Mouse (Mus musculus) limb, embryonic 15.5 days (tissue): Measurements from ENCODE around the gene Paqr7. TPM values are rescaled to one million over a fixed set of nuclear protein-coding genes. Genes with fewer than 3 reads are reported as not detected.
A peak's percentile ranks its signal among the peaks of the same experiment; 100 is the strongest.
"Not testable (repeated sequence)": the region's sequence is repeated elsewhere in the genome, so short reads cannot be mapped to it uniquely, and the experiment has no call there.

ENCODE experiments used
- ATAC-seq: fragments of 200-750 bp; cut with Nextera tagmentation; 2 replicates; pipeline ENCODE4 v1.8.0; 2017; ENCODE audit warnings: low read depth, moderate TSS enrichment; ENCODE audit not compliant: insufficient number of reproducible peaks, low FRiP score, low TSS enrichment
- H3K27ac ChIP-seq: fragments of 300-500 bp; sonication (generic); 2 replicates; pipeline ENCODE4 v1.5.1; 2015; ENCODE audit warnings: moderate library complexity, mild to moderate bottlenecking, inconsistent platforms
- H3K27me3 ChIP-seq: fragments of 300-500 bp; sonication (generic); 2 replicates; pipeline ENCODE4 v1.6.1; 2015; ENCODE audit warnings: inconsistent platforms
- H3K36me3 ChIP-seq: fragments of 300-500 bp; sonication (generic); 2 replicates; pipeline ENCODE4 v1.6.1; 2015; ENCODE audit warnings: inconsistent platforms
- H3K4me1 ChIP-seq: fragments of 300-500 bp; sonication (generic); 2 replicates; pipeline ENCODE4 v1.6.1; 2015; ENCODE audit warnings: inconsistent platforms
- H3K4me2 ChIP-seq: fragments of 300-500 bp; sonication (generic); 2 replicates; pipeline ENCODE4 v1.6.1; 2015; ENCODE audit warnings: mild to moderate bottlenecking, inconsistent platforms
- H3K4me3 ChIP-seq: fragments of 300-500 bp; sonication (generic); 2 replicates; pipeline ENCODE4 v1.5.1; 2015; ENCODE audit warnings: mild to moderate bottlenecking, inconsistent platforms
- H3K9ac ChIP-seq: fragments of 300-500 bp; sonication (generic); 2 replicates; pipeline ENCODE4 v1.6.1; 2015; ENCODE audit warnings: inconsistent platforms
- H3K9me3 ChIP-seq: fragments of 300-500 bp; sonication (generic); 2 replicates; pipeline ENCODE4 v1.6.1; 2016; ENCODE audit warnings: inconsistent platforms
- WGBS: fragments of 180-500 bp; shearing (Covaris S2); methylation state at CpG from one replicate; pipeline ENCODE4 v1.1.7; 2015; 5-methylcytosine and 5-hydroxymethylcytosine counted together
- polyA plus RNA-seq: library from polyadenylated mRNA; unstranded; fragments of >200 nt; fragmentation: Nextera tagmentation; extraction: Ambion mirVana; gene quantifications from 2 replicates; pipeline ENCODE4 v1.2.1, GENCODE M21; 2015

Paqr7 gene
- polyA plus RNA-seq, 1 experiment from 2014 or later = 6.3 TPM

GRCm38 (mm10) chr4:134491716-134492115 is 4.8 kb upstream of the Paqr7 start:
- Histone ChIP-seq H3K4me1 (peaks cover 18% of the 10 kb centered on the region), H3K9ac (no peak overlapping the region), H3K4me2 (no peak overlapping the region), H3K27me3 (no peaks in the 10 kb centered on the region), H3K27ac (no peak overlapping the region), H3K9me3 (no peaks in the 10 kb centered on the region), H3K4me3 (no peak overlapping the region), H3K36me3 (no peaks in the 10 kb centered on the region)
- ATAC-seq = no peak; the same call in 1 of the 2 replicates
- WGBS = 48% methylated on average over 6 of the region's 6 CpGs

DNA sequence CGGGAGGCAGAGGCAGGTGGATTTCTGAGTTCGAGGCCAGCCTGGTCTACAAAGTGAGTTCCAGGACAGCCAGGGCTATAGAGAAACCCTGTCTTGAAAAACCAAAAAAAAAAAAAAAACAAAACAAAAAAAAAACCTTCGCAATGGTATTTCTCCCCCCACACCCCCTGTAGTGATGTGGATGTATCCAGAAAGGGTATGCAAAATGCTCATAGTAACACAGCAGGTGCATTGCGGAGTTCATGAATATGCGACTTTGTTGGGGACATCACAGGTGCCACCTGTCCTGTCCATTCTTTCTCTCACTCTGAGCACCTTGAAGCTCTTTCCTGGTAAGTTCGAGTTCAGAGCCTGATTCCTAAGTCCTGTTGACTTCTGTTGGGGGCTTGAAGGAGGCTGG is 2.3 kb upstream of the Paqr7 start:
- ATAC-seq, H3K36me3 ChIP-seq, H3K27me3 ChIP-seq, H3K4me3 ChIP-seq, H3K9me3 ChIP-seq, H3K9ac ChIP-seq, H3K27ac ChIP-seq, H3K4me2 ChIP-seq: not testable (repeated sequence)
- peaks cover 33% of the 10 kb centered on the region for H3K4me1 ChIP-seq
- WGBS = 92% methylated on average over 6 of the region's 6 CpGs

GRCm38 (mm10) chr4:134494780-134495545 is 1.5 kb upstream of the Paqr7 start:
- Histone ChIP-seq H3K36me3 (no peaks in the 10 kb centered on the region), H3K9ac (no peak overlapping the region), H3K4me2 (no peak overlapping the region), H3K9me3 (no peaks in the 10 kb centered on the region), H3K27me3 (no peaks in the 10 kb centered on the region), H3K4me3 (no peak overlapping the region), H3K27ac (0 out of 2 replicates have a peak overlapping the region, but pooled peaks have one; percentile 3), H3K4me1 (peaks cover 33% of the 10 kb centered on the region)
- 55% methylated on average over 16 of the region's 16 CpGs for WGBS
- peak; percentile 12; the same call in 1 of the 2 replicates for ATAC-seq

DNA sequence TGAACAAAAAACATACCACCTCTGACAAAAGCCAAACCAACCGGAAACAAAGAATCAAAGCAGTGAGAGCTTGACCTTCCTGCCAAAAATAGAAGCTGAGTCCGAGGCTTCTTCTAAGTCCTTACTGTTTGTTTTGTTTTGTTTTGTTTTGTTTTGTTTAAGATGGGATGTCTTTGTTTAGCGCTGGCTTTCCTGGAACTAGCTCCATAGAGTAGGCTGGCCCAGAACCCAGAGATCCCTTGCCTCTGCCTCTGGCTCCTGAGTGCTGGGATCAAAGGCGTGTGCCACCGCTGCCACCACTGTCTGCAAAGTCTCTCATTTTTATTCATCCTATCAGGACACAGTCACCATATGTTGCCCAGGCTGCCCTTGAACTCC is 962 bp upstream of the Paqr7 start:
- H3K27me3 ChIP-seq = no peaks in the 10 kb centered on the region
- no peak for ATAC-seq
- no peaks in the 10 kb centered on the region for H3K36me3 ChIP-seq
- H3K9ac ChIP-seq = no peak overlapping the region
- 70% methylated on average over 5 of the region's 5 CpGs for WGBS
- H3K4me2 ChIP-seq = no peak overlapping the region
- no peak overlapping the region for H3K4me3 ChIP-seq
- no peaks in the 10 kb centered on the region for H3K9me3 ChIP-seq
- no peak overlapping the region for H3K27ac ChIP-seq
- H3K4me1 ChIP-seq = peaks cover 33% of the 10 kb centered on the region

- Histone ChIP-seq H3K27me3 (no peaks in the 10 kb centered on the region), H3K36me3 (no peaks in the 10 kb centered on the region), H3K9me3 (no peaks in the 10 kb centered on the region), H3K4me2 (peak overlapping the region; percentile 98), H3K4me1 (peaks cover 33% of the 10 kb centered on the region), H3K27ac (peak overlapping the region; percentile 61; the same call in 1 of the 2 replicates), H3K9ac (peak overlapping the region; percentile 44), H3K4me3 (peak overlapping the region; percentile 58)
- WGBS = 12% methylated on average over 6 of the region's 6 CpGs
- ATAC-seq = no peak
Measured at GRCm38 (mm10) chr4:134497223-134497622, 726 bp downstream of the Paqr7 start.

DNA sequence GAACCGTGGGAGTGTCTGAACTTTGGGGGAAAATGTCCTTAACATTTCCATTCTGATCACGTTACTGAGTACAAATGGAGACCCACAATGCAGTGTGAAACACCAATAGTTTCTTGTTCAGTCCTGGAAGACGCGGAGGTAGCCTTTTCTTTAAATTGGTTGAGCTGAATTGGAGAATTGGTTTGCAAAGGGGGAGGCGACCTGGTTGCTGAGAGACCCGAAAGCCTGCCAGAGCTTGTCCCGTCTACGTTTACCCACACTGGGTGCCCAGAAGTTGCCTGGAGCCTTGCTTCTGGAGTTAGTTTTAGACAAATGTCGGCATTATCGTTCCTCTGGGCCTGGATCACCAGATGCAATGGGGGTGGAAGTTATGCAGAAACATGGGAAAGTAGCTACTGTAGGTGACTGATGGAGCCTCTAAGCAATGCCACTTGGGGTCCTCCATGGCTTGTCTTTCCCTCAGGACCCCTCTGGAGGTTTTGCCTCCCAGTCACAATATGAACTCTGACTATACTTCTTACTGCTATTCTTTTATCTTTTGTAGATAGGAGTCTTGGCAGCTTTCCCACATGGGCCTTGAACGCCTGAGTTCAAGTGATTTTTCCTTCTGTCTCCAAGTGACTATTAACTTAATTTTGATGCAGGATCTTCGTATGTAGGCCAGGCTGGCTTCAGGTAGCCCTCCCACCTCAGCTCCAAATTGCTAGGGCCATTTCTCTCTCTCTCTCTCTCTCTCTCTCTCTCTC is 1.7 kb downstream of the Paqr7 start:
- H3K36me3 ChIP-seq = no peaks in the 10 kb centered on the region

DNA sequence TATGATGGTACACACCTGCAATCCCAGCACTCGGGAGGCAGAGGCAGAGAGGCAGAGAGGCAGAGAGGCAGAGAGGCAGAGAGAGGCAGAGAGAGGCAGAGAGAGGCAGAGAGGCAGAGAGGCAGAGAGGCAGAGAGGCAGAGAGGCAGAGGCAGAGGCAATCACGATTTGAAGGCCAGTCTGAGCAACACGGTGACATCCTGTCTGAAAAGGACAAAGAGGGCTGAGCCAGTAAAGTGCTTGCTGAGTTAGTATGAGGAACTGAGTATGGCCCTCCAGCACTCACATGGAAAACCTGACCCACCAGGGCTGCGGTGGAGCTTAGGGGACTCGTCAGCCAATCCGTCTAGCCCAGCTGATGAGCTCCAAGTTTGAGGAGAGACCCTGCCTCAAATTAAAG is 2.5 kb downstream of the Paqr7 start:
- H3K4me2 ChIP-seq, H3K36me3 ChIP-seq, H3K4me3 ChIP-seq, ATAC-seq, H3K27me3 ChIP-seq, H3K27ac ChIP-seq, H3K9ac ChIP-seq, H3K9me3 ChIP-seq: not testable (repeated sequence)
- peaks cover 33% of the 10 kb centered on the region for H3K4me1 ChIP-seq
- WGBS = 84% methylated on average over 6 of the region's 6 CpGs

More for the DNA sequence above, 1.7 kb downstream of the Paqr7 start:
- Histone ChIP-seq H3K4me3 (no peak overlapping the region), H3K9ac (no peak overlapping the region), H3K27me3 (no peaks in the 10 kb centered on the region), H3K4me1 (peaks cover 33% of the 10 kb centered on the region), H3K9me3 (no peaks in the 10 kb centered on the region), H3K4me2 (0 out of 2 replicates have a peak overlapping the region, but pooled peaks have one; percentile 98), H3K27ac (no peak overlapping the region)
- WGBS = 64% methylated on average over 12 of the region's 12 CpGs
- no peak for ATAC-seq

DNA sequence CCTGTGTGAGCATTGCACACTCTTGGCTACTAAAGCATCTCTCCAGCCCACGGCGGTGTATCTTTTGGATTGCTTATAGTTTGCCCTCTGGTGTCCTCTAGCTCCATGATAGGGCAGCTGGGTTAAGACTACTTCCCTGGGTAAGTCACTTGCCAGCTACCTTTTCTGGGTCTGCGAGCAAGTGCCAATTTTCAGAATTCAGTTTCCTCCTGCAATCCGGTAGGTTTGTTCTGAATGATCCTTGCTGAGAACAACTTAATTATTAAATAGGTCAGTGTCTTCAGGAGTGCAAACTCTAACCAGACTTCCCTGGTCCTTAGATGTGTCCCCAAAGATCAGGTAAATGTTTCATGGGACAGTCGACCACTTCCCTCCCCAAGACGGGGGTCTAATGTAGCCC is 4.6 kb downstream of the Paqr7 start:
- Histone ChIP-seq H3K4me2 (no peak overlapping the region), H3K9ac (no peak overlapping the region), H3K4me3 (no peak overlapping the region), H3K27ac (no peak overlapping the region), H3K9me3 (no peaks in the 10 kb centered on the region), H3K4me1 (peaks cover 21% of the 10 kb centered on the region), H3K27me3 (no peaks in the 10 kb centered on the region), H3K36me3 (no peaks in the 10 kb centered on the region)
- no peak for ATAC-seq
- WGBS = 91% methylated on average over 6 of the region's 6 CpGs

- H3K4me2 ChIP-seq = no peak overlapping the region
- 0 out of 2 replicates have a peak, but pooled peaks cover 2% of the 10 kb centered on the region for H3K4me1 ChIP-seq
- H3K9me3 ChIP-seq = no peaks in the 10 kb centered on the region
- H3K9ac ChIP-seq = no peak overlapping the region
- ATAC-seq = no peak
- peaks cover 13% of the 10 kb centered on the region; the same call in 1 of the 2 replicates for H3K36me3 ChIP-seq
- 69% methylated on average over 4 of the region's 4 CpGs for WGBS
- no peak overlapping the region for H3K4me3 ChIP-seq
- no peaks in the 10 kb centered on the region for H3K27me3 ChIP-seq
- H3K27ac ChIP-seq = no peak overlapping the region
Measured at GRCm38 (mm10) chr4:134503686-134504357, 7.3 kb downstream of the Paqr7 start.

DNA sequence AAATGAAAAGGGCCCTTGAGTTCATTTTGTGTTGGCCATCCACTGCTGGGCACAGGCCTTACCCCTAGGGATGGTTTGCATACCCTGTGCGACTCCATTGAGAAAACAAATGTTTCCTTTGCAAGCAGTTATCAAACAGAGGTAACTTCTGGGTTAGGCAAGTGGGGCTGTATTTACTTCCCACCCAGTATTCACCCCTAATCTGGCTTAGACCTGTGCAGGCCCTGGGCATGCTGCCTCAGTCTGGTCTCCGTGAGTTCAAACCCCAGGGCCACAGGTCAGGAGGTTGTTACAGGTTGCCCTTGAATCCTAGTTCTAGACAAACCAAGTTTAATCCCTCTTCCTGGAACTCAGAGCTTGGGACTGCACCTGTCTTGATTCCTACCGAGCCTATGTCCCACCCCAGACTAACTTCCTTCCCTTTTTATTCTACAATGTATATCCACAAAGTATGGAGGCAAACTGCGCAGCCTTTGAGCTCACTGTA is 8.8 kb downstream of the Paqr7 start:
- Histone ChIP-seq H3K9ac (no peak overlapping the region), H3K27me3 (no peaks in the 10 kb centered on the region), H3K9me3 (no peaks in the 10 kb centered on the region), H3K36me3 (peaks cover 13% of the 10 kb centered on the region; the same call in 1 of the 2 replicates), H3K4me3 (no peak overlapping the region), H3K4me1 (0 out of 2 replicates have a peak, but pooled peaks cover 2% of the 10 kb centered on the region), H3K27ac (no peak overlapping the region), H3K4me2 (no peak overlapping the region)
- 92% methylated on average over 4 of the region's 4 CpGs for WGBS
- no peak for ATAC-seq

GRCm38 (mm10) chr4:134505966-134506594 is 9.6 kb downstream of the Paqr7 start:
- Histone ChIP-seq H3K36me3 (peaks cover 13% of the 10 kb centered on the region; the same call in 1 of the 2 replicates), H3K9ac (no peak overlapping the region), H3K27ac (no peak overlapping the region), H3K9me3 (no peaks in the 10 kb centered on the region), H3K27me3 (no peaks in the 10 kb centered on the region), H3K4me3 (no peak overlapping the region), H3K4me2 (no peak overlapping the region), H3K4me1 (peaks cover 4% of the 10 kb centered on the region)
- 76% methylated on average over 3 of the region's 4 CpGs for WGBS
- no peak for ATAC-seq
